Mouse (Mus musculus): Measurements from ENCODE around the gene Sez6l.

DNA sequence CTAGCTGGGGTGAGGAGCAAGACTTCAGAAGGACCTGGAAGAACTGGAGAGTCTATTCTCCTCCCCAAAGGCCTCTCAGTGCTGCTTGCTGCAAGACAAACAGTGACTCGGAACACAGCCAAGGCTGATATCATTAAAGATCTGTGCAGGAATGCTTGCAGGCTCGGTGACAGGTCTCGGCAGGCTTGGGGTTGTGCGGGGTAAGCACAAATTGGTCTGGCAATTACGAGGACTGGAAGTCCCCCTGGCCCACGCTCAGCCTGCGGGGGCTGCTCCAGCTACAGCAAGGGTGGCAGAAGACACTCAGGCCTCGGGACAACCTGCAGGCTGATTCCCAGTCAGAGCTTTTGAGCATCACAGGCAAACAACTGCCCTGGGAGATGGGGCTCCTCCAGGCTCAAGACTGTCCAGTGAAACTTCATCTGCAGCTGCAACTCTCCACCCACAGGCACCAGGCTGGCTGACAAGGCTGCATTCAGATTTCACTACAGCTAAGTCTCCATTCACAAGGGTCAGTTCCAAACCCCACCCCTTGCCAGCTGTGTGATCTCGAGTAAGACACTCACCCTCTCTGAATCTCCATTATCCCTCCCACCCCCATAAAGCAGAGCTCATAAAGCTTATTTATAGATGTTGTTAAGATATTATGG, 31.0 kb upstream of the Sez6l start:
- TF ChIP-seq CTCF (conservative IDR thresholded peaks at IDR 0.05 in 1 of 2, IDR thresholded peaks at IDR 0.05 in 1 of 2; ENCODE audit: low read depth in 2 of 2, low read length in 2 of 2) (no peak), EP300 (IDR thresholded peaks at IDR 0.05; ENCODE audit: low read length) (no peak), POLR2A (IDR thresholded peaks at IDR 0.05; ENCODE audit: low read depth, low read length) (no peak), BHLHE40 (IDR thresholded peaks at IDR 0.05; ENCODE audit: low read depth, low read length) (no peak)
